Mouse (Mus musculus) left cerebral cortex, postnatal 36 days (tissue): Measurements from ENCODE around the gene Gper1. TPM values are rescaled to one million over a fixed set of nuclear protein-coding genes. Genes with fewer than 3 reads are reported as not detected.
A peak's percentile ranks its signal among the peaks of the same experiment; 100 is the strongest.

ENCODE experiments used
- DNase-seq, 2 experiments: peaks; one replicate each; pipeline ENCODE4 v3.0.0; 2021 to 2022; ENCODE audit warnings: low spot score in 2 of 2, mixed read lengths in 1 of 2
- intact Hi-C: fragments of 180-260 bp; cut with DNase I; formaldehyde crosslinking; loops from one replicate; pipeline ENCODE4 v1.15.1; 2025
- total RNA-seq, 2 experiments: library from RNA; stranded (reverse); gene quantifications; 2 replicates each; pipeline ENCODE4 v1.2.3; 2021

Gper1 gene
- total RNA-seq, 2 experiments from 2014 or later: 2.9 to 3.3 TPM

DNA sequence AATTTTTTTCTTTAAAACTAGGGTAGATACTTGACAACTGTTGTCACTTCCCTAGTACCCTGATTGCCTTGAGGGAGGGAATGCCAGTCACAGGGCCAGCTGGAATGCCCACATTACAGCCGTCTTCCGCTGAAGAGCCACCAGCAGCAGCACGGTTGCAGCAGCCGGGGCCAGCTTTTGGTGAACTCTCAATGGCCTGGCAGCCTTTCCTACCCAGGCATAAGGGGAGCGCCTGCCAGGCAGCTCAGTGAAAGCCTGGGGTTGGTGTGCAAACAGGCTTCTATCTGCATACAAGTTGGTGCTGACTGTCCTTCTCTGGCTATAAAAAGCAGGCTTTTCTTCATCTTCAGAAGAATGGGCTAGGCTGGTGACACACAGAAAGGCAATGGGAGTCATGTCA lies 17.5 kb downstream of the Gper1 start:
- intact Hi-C loops: no loop called here
- DNase-seq: no peak

DNA sequence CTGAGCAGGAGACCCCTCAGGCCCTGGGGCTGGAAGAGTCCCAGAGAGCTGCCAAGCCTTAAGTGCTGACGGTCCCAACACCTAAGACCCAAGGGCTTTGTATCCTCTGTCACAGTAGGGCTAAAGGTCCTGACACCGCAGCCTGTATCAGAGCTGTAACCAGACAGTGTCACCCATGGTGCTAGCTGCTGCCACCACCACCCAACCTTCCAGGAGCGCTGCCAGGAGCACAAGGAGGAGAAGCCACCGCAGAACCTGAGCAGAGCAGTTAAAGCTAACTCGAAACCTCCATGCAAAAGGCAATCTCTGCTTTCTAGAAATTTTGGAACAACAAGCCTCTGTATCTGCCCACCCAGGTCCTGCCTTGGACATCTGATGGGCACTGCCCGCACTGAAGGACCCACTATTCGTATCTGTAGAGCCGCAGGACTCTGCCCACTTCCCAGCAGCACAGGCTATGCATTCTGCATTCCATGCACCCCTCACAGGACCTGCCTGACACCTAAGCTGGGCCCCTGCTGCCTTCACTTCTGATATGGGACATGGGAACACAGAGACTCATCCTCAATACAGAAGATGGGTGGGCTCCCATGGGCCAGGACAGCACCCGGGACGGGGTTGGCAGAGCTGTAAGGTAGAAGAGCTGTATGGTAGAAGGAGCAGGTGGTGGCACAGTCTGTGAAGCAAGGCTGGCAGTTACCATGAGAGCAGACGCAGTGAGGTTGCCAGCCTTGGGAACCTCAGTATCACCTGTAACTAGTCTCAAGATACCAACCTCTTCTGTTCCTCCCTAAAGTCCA lies 18.2 kb downstream of the Gper1 start:
- intact Hi-C loops: no loop called here

DNA sequence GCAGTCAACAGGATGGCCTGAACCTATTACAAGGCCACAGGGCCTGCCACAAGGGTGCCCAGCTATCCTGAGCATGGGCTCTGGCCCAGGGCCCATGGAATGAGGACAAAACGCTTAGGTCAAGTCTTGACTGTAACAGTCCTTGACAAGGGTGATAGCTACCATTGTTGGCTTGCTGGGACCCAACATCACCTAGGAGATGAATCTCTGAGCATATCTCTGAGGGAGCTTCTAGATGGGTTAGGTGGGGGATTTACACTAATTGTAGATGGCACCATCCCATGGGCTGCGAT lies 18.7 kb downstream of the Gper1 start:
- intact Hi-C loops: no loop called here
- no peak for DNase-seq

More for the DNA sequence above, 18.2 kb downstream of the Gper1 start:
- no peak for DNase-seq

DNA sequence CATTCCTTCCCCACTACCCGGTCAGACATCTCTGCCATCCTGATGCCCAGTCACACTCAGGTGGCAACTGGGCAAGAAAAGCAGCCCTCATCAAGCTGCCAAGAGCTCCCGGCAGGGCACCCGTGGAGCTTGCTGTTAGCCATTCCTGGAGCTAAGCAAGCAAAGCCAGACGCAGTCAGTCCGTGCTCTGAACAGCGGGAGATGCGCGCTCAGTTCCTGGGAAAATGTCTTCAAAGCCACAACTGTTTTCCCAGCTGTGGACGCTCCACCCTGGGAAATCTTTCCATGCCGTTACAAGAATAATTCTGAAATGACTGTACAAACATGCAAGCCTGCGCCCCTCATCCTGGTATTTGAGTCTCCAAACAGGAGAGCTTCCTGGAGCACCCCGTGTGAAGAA lies 19.5 kb downstream of the Gper1 start:
- intact Hi-C loops: no loop called here
- no peak for DNase-seq

DNA sequence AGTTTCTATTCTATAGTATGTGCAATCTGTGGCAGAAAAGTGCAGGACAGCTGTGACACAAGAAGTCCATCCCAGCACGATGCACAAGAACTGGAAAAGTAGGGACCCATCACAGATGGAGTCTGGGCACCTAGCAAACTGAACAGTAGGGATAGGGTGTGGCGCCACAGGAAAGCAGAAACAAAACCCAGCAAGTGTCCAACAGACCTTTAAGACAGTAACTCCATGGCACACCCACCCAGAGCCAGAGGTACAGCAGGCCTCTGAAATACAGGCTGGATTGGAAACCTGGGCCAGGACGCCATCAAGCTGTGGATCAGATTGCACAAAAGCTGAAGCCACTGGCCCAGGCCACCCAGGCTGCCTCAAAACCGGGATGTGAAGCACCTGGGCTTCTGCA lies 20.0 kb downstream of the Gper1 start:
- intact Hi-C loops: no loop called here

DNA sequence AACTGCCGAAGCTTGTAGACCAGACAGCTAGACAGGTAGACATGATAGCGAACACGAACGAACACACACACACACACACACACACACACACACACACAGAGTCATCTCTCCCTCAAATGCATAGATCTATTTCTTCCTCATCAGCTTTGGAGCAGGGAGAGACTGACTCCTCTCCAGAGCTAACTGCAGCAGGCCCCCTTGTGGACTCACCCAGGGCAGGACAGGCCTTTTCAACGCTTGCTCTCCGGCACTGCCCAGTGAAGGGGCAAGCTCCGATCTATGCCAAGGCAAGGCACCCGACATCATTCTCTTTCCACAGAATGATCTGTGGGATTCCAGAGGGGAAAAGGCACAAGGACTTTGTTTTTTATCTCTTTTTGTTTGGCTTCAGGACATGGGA lies 22.3 kb downstream of the Gper1 start:
- intact Hi-C loops: no loop called here
- DNase-seq: no peak

More for the DNA sequence above, 20.0 kb downstream of the Gper1 start:
- no peak for DNase-seq

DNA sequence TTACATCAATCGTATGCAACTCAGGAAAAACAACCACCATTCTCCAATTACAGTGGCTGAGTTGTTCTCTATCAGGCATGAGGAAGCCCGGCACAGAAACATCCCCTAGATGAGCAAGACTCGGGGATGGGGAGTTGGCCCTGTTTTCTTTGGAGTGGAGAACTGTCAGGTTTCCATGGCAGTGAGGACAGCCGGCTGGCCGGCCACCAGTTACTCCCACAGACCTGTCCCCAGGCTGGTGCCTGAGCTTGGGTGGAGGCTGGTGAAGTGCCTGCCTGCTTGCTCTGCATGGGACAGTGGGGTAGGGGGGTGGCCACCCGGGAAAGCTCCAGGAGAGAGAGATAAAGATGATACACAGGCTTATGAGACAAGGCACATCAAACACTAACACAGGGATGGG lies 25.1 kb downstream of the Gper1 start:
- peak in 1 of 2 experiments; percentile 73 for DNase-seq
- intact Hi-C loops: no loop called here

DNA sequence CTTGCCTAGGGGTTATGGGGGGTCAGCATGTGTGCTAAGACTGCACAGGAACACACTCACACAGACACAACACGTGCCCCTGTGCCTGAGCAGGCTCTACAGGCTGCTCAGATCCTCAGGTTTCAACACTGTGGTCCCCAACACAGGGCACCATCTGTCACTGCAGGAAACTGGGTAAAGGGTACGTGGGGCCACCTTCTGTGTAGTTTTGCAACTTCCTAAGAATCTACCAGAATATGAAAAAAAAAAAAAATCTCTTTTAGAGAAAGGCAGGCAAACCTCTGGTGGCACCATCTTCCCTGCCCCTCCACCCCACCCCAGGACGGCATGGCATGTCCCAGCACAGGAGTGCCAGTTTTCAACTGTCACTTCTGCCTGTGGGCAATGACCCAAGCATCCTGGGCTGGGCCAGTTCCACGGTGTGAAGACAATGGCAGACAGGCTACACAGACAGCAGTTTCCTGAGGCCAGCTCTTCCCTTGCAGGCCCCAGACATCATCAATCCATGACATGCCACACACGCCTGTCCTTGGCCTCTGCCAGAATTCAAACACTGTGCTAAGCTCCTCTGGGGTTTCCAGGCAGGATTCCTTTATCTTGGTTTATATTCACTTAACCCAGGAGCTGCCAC lies 26.3 kb downstream of the Gper1 start:
- DNase-seq: no peak

DNA sequence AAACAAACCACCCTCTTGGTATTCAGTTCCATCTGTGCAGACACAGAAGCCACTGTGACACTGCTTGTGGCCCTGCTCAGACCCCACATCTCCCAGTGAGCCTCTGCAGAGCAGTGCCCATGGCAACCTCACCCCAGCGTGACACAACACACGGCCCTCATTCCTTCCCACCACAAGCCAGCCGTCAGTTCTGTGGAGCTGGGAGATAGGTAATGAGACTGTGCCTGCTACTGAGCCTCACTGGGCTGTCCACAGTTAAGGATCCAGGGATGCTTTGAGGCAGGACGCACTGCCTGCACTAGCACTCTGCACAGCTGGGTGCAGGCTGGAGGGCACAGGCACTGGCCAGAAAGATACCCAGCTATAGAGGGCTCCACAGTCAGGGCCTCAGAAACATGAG lies 27.0 kb downstream of the Gper1 start:
- intact Hi-C loops: no loop called here

More for the DNA sequence above, 26.3 kb downstream of the Gper1 start:
- intact Hi-C loops: no loop called here

DNA sequence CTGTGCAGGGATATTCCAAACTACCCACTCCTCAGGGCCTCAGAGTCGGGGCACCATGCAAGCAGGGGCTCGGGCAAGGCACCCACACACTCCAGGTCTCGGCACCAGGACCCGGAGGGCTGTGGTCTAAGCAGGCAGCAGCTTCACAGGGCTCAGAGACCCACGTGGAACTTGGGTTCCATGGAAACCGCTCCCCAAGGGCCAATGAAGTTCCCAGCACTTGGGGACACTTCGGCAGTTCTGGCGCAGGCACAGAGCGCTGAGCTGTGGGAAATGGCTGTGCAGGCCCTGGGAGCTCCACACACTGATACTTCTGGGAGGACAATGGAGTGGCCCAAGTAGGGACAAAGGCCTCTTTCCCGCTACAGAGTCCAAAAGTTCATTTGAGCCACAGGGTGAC lies 30.1 kb downstream of the Gper1 start:
- intact Hi-C loops: no loop called here

More for the DNA sequence above, 27.0 kb downstream of the Gper1 start:
- no peak for DNase-seq

DNA sequence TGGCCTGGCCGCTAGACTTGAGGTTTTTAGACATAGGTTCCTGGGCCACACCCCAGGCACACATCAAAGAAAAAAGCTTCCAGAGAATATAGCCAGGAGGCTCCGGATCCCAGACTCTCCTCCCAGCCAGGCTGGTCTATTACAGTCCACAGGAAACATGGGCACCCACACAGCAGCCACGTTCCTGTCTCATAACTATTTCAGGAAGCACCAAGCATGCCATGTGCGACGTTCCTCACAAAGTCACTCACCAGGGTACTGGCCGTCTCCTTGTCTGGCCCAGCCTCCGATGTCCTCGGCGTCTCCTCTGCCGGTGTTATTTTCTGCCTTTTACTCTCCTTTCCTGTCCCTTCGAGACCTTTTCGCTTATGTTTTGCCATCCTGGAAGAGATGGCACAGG lies 32.2 kb downstream of the Gper1 start:
- peak; percentile 66 to 72 for DNase-seq
- intact Hi-C loops: no loop called here

More for the DNA sequence above, 30.1 kb downstream of the Gper1 start:
- DNase-seq: no peak

DNA sequence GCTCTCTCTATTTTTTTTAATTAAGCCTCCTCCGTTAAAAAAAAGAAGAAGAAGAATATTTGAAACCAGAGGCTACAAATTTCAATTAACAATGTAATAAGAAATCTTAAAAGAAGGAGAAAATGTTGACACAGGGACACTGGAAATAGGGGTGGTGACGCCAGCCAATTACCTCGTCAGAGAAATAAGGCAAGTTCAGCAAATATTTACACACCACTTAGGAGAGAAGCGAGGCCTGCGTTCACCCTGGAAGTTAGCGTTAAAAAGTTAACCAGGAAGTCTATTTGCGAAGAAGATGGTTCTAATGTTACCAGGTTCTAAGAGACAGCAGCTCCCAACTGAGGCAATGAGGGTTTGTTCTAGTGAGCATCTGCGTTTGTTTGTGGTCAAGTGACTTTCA lies 34.3 kb downstream of the Gper1 start:
- no peak for DNase-seq
- intact Hi-C loops: no loop called here

DNA sequence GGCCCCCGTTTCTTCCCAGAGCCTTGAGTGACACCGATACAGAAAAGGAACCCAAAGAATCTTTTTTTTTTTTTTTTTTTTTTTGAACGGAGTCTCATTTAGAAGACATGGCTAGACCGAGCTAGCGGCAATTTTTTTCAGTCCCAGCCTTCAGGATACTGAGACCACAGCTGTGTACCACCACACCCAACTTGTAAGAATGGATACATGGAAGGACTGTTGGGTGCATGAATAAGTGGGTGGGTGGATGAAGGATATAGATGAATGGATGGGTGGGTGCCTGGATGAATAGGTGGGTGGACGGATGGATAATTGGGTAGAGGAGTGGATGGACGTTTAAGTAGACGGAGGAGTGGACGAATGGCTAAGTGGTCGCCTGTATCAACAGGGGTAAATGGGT lies 37.0 kb downstream of the Gper1 start:
- intact Hi-C loops: loop anchor here (5.0 kb wide), 1 partner anchor 43 kb away; no protein-coding TSS in a partner anchor
- DNase-seq: no peak

DNA sequence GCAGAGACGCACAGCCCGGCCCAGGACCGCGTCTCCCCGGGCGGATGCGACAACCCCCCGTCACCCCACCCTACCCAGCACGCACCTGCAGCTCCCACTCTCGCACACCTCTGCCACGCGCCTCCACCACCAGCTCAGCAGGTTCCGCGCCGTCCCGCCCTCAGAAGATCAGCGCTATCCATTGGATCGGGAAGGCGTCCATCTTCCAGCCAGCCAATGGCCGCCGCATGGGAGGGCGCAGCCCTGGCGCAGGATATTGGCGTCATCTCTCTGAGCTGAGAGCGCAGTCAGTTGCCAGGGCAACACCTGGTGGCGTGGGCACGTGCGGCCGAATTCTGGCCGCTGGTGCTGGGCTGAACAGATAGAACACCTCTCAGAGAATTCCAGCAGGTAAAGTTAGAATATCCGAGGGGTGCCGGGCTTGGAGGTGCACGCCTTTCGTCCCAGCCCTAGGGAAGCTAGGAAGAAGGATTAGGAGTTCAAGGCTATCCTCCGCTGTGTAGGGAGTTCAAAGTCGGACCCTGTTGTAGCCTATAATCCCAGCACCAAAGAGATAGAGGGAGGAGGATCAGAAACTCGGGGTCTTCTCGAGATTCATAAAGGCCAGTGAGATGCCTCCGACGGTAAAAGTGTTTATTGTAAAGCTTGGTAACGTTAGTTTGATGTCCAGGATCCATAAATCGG lies 37.6 kb downstream of the Gper1 start, which contains the start of gene 3110082I17Rik:
TSS of gene 3110082I17Rik (minus strand) at position 144 of the 684 bp plus-strand sequence.
- intact Hi-C loops: loop anchor here (5.0 kb wide), 1 partner anchor 43 kb away; no protein-coding TSS in a partner anchor
- peak; percentile 99 for DNase-seq

DNA sequence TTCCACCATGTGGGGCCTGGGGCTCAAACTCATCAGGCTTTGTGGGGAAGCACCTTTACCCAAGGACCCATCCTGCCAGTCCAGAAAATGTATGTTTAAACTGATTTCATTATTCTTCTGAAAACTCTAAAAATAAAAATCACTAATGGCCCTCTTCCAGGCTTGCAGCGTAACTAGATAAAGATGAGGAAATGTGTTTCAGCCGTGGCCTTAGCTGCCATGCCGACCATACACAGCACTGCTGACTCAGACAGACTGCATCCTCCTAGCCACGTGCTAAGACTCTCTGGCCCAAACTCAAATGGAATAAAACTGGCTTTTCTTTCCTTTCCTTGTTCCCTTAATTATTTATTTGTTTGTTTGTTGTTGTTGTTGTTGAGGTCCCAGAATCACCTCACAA lies 41.9 kb downstream of the Gper1 start:
- intact Hi-C loops: loop anchor here (5.0 kb wide), 1 partner anchor 48 kb away; no protein-coding TSS in a partner anchor
- no peak for DNase-seq

DNA sequence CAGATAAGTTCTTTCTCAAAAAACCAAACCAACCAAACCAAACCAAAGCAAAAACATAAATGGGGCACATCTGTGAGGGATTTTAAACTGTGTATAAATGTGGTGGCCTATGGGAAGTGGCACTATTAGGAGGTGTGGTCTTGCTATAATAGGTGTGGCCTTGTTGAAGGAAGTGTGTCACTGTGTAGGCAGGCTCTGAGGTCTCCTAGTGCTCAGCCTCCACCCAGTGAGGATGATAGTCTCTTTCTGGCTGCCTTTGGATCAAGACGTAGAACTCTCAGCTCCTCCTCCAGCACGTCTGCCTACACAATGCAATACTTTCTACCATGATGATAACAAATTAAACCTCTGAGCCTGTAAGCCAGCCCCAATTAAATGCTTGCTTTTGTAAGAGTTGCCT lies 43.4 kb downstream of the Gper1 start:
- intact Hi-C loops: no loop called here

DNA sequence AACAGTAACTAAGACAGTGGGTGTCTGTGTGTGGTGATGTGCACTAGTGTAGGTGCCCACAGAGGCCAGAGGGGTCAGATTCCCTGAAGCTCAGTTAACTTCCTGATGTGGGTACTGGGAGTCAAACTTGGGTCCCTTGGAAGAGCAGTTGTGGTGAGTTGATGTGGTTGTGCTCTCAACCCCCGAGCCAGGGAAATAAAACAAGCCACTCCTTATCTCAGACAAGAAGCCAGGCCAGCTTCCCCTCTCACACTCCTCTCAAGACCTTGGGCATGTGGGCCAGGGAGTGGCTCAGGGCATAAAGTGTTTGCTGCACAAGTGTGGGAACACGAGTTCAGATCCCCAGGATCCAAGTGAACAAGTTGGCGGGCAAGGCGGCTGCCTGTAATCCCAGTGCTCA lies 43.9 kb downstream of the Gper1 start:
- DNase-seq: no peak
- intact Hi-C loops: no loop called here

More for the DNA sequence above, 43.4 kb downstream of the Gper1 start:
- DNase-seq: no peak

DNA sequence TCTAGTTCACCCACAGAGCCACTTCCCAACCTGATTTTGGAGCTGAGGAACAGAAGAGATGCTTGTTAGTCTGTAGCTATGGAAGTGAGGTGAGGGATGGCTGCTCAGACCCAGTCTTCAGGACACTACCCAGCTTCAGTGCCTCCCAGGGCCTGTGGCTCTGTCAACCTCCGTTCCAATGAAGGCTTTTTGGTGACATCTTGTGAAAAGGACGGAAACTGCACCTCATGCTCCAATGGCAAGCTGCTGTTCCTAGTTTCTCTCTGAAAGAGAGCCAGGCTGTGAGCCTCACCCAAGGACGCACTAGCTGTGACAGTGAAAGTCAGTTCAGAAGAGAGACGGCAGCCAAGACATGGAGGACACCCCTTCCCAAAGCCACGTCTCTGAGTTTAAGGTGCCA lies 45.0 kb downstream of the Gper1 start:
- DNase-seq: no peak
- intact Hi-C loops: loop anchor here (2.0 kb wide), 1 partner anchor 103 kb away; no protein-coding TSS in a partner anchor

DNA sequence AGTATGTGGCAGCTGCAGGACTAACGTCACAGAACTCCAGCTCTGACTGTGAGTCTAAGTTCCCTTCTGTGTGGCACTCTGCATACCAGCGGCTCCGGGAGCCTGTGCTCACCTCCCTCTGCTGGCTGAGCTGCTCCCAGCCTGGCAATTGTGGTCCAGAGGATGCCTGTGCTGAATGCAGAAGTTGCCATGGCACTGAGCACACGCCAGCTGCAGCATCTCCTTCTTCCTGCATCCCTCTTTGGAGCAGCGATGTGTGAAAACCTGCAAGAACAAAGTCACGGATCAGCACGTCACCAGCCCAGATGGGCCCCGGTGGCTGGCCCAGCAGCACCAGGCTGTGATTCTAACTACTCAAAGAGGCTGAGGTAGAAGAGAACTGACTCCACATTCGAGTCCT lies 51.8 kb downstream of the Gper1 start:
- intact Hi-C loops: no loop called here
- DNase-seq: peak; percentile 28 to 32
